Mouse (Mus musculus) small intestine, adult 2 months (tissue): Measurements from ENCODE around the gene Dusp12.

Source experiments
- CTCF ChIP-seq: fragments of 200-500 bp; IDR thresholded peaks from 2 replicates; pipeline ENCODE4 v1.5.1; 2012; ENCODE audit warnings: low read depth, mild to moderate bottlenecking, control low read depth, inconsistent platforms, low read length, moderate library complexity, mixed read lengths; ENCODE audit not compliant: insufficient replicate concordance, insufficient read length; ENCODE audit errors: extremely low read depth
- POLR2A ChIP-seq: fragments of 200-500 bp; IDR thresholded peaks from 2 replicates; pipeline ENCODE4 v1.6.1; 2012; ENCODE audit warnings: low read depth, mild to moderate bottlenecking, control low read depth, inconsistent platforms, low read length, moderate library complexity

DNA sequence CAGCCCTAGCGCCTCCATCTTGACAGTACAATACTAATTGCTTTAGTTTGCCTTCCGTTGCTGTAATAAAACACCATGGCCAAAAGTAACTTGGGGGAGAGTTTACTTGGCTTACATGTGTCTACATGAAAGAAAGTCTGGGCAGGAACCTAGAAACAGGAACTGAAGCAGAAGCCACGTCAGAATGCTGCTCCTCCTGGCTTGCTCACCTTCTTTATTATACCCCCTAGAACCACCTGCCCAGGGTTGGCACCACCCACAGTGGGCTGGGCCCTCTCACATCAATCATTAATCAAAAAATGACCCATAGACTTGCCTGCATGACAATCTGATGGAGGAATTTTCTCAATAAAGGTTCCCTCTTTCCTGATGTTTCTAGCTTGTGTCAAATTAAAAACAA, 20.6 kb downstream of the Dusp12 start:
- TF ChIP-seq CTCF: no peak
- no peak for TF ChIP-seq POLR2A
